Mouse (Mus musculus): Measurements from ENCODE around the gene Sft2d2.

DNA sequence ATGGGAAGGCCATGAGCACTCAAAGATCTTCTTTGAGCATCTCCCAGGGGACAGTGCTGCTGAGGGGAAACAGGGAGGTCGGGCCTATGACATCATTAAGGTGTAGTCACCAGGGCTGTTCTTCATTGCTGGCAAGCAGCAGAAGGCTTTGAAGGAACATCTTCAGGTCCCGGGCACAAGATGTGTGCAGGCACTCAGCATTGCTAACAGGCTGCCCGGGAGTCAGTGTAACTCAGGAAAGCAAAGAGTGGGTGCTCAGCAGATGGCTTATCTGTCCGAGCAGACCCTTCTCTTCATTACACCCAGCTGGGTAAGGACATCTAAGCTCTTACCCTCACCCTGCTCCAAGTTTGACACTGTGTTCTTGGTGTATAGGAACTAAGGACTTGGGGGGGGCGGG lies 14.9 kb downstream of the Sft2d2 start:
- TF ChIP-seq CTCF (IDR thresholded peaks at IDR 0.05; ENCODE audit: control insufficient read depth, insufficient read depth, insufficient read length) = no peak
- no peak for TF ChIP-seq FOSL1 (IDR thresholded peaks at IDR 0.05; ENCODE audit: insufficient read depth, low read length, poor library complexity, severe bottlenecking)

Data from C2C12 (cell line).